ENCODE assay signal across 22 mouse cellular contexts in the genomic region with DNA sequence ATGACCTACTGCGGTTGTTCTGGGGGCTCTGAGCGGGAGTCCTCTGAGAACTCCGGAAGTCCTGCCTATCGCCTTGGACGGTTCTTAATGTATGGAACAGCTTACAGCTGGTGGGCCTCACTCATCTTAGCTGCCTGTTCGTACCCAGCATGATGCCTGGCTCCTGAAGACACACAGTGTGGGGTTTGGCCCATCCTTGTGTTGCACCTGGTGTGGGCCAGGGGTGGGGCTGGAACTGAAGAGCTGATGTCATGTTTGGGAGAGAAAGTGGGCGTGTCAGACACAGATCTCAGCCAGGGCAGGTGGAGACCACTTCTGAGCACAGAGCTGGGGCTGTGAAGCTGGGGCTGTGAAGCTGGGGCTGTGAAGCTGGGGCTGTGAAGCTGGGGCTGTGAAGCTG. TPM values are rescaled to one million over a fixed set of nuclear protein-coding genes. Genes with fewer than 3 reads are reported as not detected.
DNase-seq lines count a peak whose midpoint lies in the region; ATAC-seq and TF ChIP-seq lines count a peak whose summit lies in the region.
"Had no signal": no experiment of that assay in that cellular context is flagged by ENCODE, and none has a peak within 500 bp of the region (broad histone marks: within the 10 kb centered on the region; RNA-seq: fewer than 3 reads in every experiment).

No protein-coding gene starts in this region.

- DNase-seq in heart, adult 18-20 months: no peak
- DNase-seq in B cell, adult 2 months: peak; percentile 31 to 34
- peak; percentile 43 for DNase-seq in thymus, postnatal 0 days (ENCODE audit: low spot score)
- no peak for DNase-seq in left cerebral cortex, adult 2 months (ENCODE audit: extremely low spot score in 1 of 2, low spot score in 2 of 2)
- DNase-seq in left cerebral cortex, postnatal 10 days (ENCODE audit: extremely low spot score in 1 of 2, low spot score in 2 of 2): no peak
- DNase-seq in forebrain, postnatal 0 days: no peak
- DNase-seq: adrenal gland, adult 2 months; cerebellum, adult 8-10 months; gastrocnemius, postnatal 36 days; kidney, adult 11 months; lung, postnatal 4 days had no signal

- WGBS in heart, embryonic 12.5 days: 79% methylated on average over 7 of the region's 7 CpGs
- WGBS in forebrain, postnatal 0 days: 82% methylated on average over 7 of the region's 7 CpGs

- intact Hi-C loops in left cerebral cortex, adult 2 months (cut with DNase I): no loop called here
- intact Hi-C loops in left cerebral cortex, postnatal 10 days (cut with DNase I): no loop called here

- H3K36me3 ChIP-seq in heart, embryonic 12.5 days: peaks cover 36% of the 10 kb centered on the region
- no peaks in the 10 kb centered on the region for H3K36me3 ChIP-seq in forebrain, postnatal 0 days (ENCODE audit: insufficient read depth)
- H3K36me3 ChIP-seq: embryonic facial prominence, embryonic 10.5 days; lung, embryonic 15.5 days; midbrain, embryonic 12.5 days; neural tube, embryonic 13.5 days; stomach, embryonic 15.5 days had no signal

- no peaks in the 10 kb centered on the region for H3K27me3 ChIP-seq in heart, embryonic 12.5 days (replicated peaks)
- no peaks in the 10 kb centered on the region for H3K27me3 ChIP-seq in forebrain, postnatal 0 days (ENCODE audit: insufficient read depth, low read length)
- H3K27me3 ChIP-seq: CH12.LX; lung, embryonic 15.5 days; midbrain, embryonic 12.5 days; neural tube, embryonic 13.5 days; stomach, embryonic 15.5 days had no signal

- 0 out of 2 replicates have a peak, but pooled peaks cover 5% of the 10 kb centered on the region for H3K9me3 ChIP-seq in heart, embryonic 12.5 days (replicated peaks)
- H3K9me3 ChIP-seq in forebrain, postnatal 0 days (ENCODE audit: low read length): no peaks in the 10 kb centered on the region
- H3K9me3 ChIP-seq: embryonic facial prominence, embryonic 10.5 days; lung, embryonic 15.5 days; midbrain, embryonic 12.5 days; neural tube, embryonic 13.5 days; stomach, embryonic 15.5 days had no signal

- peaks cover 22% of the 10 kb centered on the region for H3K4me1 ChIP-seq in heart, embryonic 12.5 days (replicated peaks)
- H3K4me1 ChIP-seq in forebrain, postnatal 0 days (ENCODE audit: insufficient read depth): no peaks in the 10 kb centered on the region
- H3K4me1 ChIP-seq: embryonic facial prominence, embryonic 10.5 days; lung, embryonic 15.5 days; midbrain, embryonic 12.5 days; neural tube, embryonic 13.5 days; stomach, embryonic 15.5 days had no signal

- no peak for TF ChIP-seq CTCF in left cerebral cortex, adult 2 months (IDR thresholded peaks at IDR 0.05)
- TF ChIP-seq CTCF in forebrain, postnatal 0 days (IDR thresholded peaks at IDR 0.05; ENCODE audit: low read depth): no peak

- no peak overlapping the region for H3K9ac ChIP-seq in heart, embryonic 12.5 days
- H3K9ac ChIP-seq in forebrain, postnatal 0 days: no peak overlapping the region
- H3K9ac ChIP-seq: lung, embryonic 15.5 days; midbrain, embryonic 12.5 days; neural tube, embryonic 13.5 days; stomach, embryonic 15.5 days had no signal

- H3K27ac ChIP-seq in heart, embryonic 12.5 days (ENCODE audit: poor library complexity, severe bottlenecking): no peak overlapping the region
- no peak overlapping the region for H3K27ac ChIP-seq in left cerebral cortex, adult 2 months
- H3K27ac ChIP-seq in forebrain, postnatal 0 days (ENCODE audit: low read depth, low read length): no peak overlapping the region
- H3K27ac ChIP-seq: embryonic facial prominence, embryonic 10.5 days; kidney, postnatal 0 days; lung, embryonic 15.5 days; midbrain, embryonic 12.5 days; neural tube, embryonic 13.5 days; stomach, embryonic 15.5 days had no signal

- 0 out of 2 replicates have a peak, but pooled peaks have one; percentile 16 for ATAC-seq in heart, embryonic 12.5 days (ENCODE audit: insufficient number of reproducible peaks, low FRiP score)
- ATAC-seq in erythroid progenitor cell, adult 5-6 weeks (replicated peaks; ENCODE audit: low FRiP score, poor library complexity, severe bottlenecking): peak; percentile 32; the same call in 1 of the 2 replicates
- no peak for ATAC-seq in forebrain, postnatal 0 days
- ATAC-seq: forebrain, embryonic 14.5 days had no signal

- H3K4me3 ChIP-seq in heart, embryonic 12.5 days: no peak overlapping the region
- H3K4me3 ChIP-seq in left cerebral cortex, adult 2 months: no peak overlapping the region
- no peak overlapping the region for H3K4me3 ChIP-seq in forebrain, postnatal 0 days (ENCODE audit: low read depth, low read length)
- H3K4me3 ChIP-seq: embryonic facial prominence, embryonic 10.5 days; lung, embryonic 15.5 days; midbrain, embryonic 12.5 days; neural tube, embryonic 13.5 days; stomach, embryonic 15.5 days had no signal

- H3K4me2 ChIP-seq in heart, embryonic 12.5 days: no peak overlapping the region
- H3K4me2 ChIP-seq in forebrain, postnatal 0 days (ENCODE audit: low read depth): no peak overlapping the region
- H3K4me2 ChIP-seq: lung, embryonic 15.5 days; midbrain, embryonic 12.5 days; neural tube, embryonic 13.5 days; stomach, embryonic 15.5 days had no signal

RNA-seq across cellular contexts. Expression of a gene that starts 9.5 kb away (rescaled TPM):
- polyA plus RNA-seq in heart, embryonic 12.5 days (2016; fragmentation: Nextera tagmentation; extraction: Ambion mirVana): 23.2 and 26.3 TPM in 2 replicates
- 100 to 1,000 TPM; 379 to 400 TPM for total RNA-seq in heart, adult 18-20 months (2021)
- not detected in 2 replicates for total RNA-seq in erythroid progenitor cell, adult 5-6 weeks (2015; ENCODE audit: low replicate concordance)
- not detected in 2 replicates for total RNA-seq in erythroid progenitor cell, adult 5-6 weeks (2017; ENCODE audit: low replicate concordance)
- 0.15 and 0.22 TPM in 2 replicates for polyA plus RNA-seq in thymus, postnatal 0 days (2015; fragmentation: Nextera tagmentation; extraction: Ambion mirVana)
- total RNA-seq in left cerebral cortex, adult 2 months (2021): under 1 TPM; 0.63 to 0.87 TPM
- total RNA-seq in left cerebral cortex, postnatal 10 days (2021): under 1 TPM; 0.57 to 0.62 TPM
- total RNA-seq in forebrain, postnatal 0 days (2014; rRNA removed): 0.76 and 0.85 TPM in 2 replicates
- polyA plus RNA-seq in forebrain, postnatal 0 days (2015; fragmentation: Nextera tagmentation; extraction: Ambion mirVana): 0.64 and 0.86 TPM in 2 replicates
- total RNA-seq: adrenal gland, adult 2 months; monocyte, adult 5-6 weeks had no signal
- polyA plus RNA-seq: adrenal gland, adult 2 months had no signal

RNA-seq across cellular contexts. Expression of a gene that starts 16.6 kb away (rescaled TPM):
- polyA plus RNA-seq in heart, embryonic 12.5 days (2016; fragmentation: Nextera tagmentation; extraction: Ambion mirVana): 31.6 and 33.9 TPM in 2 replicates
- total RNA-seq in heart, adult 18-20 months (2021): 10 to 100 TPM in 1 of 2 experiments, 1 to 10 TPM in 1; 9.1 to 12.2 TPM
- 25.6 and 37.7 TPM in 2 replicates for total RNA-seq in erythroid progenitor cell, adult 5-6 weeks (2015; ENCODE audit: low replicate concordance)
- total RNA-seq in erythroid progenitor cell, adult 5-6 weeks (2017; ENCODE audit: low replicate concordance): 14.0 and 35.9 TPM in 2 replicates
- polyA plus RNA-seq in thymus, postnatal 0 days (2015; fragmentation: Nextera tagmentation; extraction: Ambion mirVana): 35.1 and 36.5 TPM in 2 replicates
- total RNA-seq in left cerebral cortex, adult 2 months (2021): 1 to 10 TPM; 3.9 to 4.1 TPM
- total RNA-seq in left cerebral cortex, postnatal 10 days (2021): 10 to 100 TPM; 12.5 to 13.0 TPM
- 21.4 and 23.7 TPM in 2 replicates for total RNA-seq in forebrain, postnatal 0 days (2014; rRNA removed)
- 23.8 and 28.8 TPM in 2 replicates for polyA plus RNA-seq in forebrain, postnatal 0 days (2015; fragmentation: Nextera tagmentation; extraction: Ambion mirVana)

Comparison
In these comparisons a context has a peak if more than half of its experiments do, and no peak if none do; other contexts are left out.
1. DNase-seq: peak in B cell, adult 2 months (2 of 2) and thymus, postnatal 0 days (single experiment); none in heart, adult 18-20 months (0 of 2), left cerebral cortex, adult 2 months (0 of 2), left cerebral cortex, postnatal 10 days (0 of 2) and forebrain, postnatal 0 days (single experiment).
2. RNA of a gene that starts 9.5 kb away (total RNA-seq): 379 to 400 TPM in heart, adult 18-20 months; 0.63 to 0.87 TPM in left cerebral cortex, adult 2 months, 0.76 to 0.85 TPM in forebrain, postnatal 0 days, 0.57 to 0.62 TPM in left cerebral cortex, postnatal 10 days and not detected in erythroid progenitor cell, adult 5-6 weeks; every median in the first group is over 100 times any median in the second.